Mouse (Mus musculus): ENCODE results near the gene Coro2b. TPM values are rescaled to one million over a fixed set of nuclear protein-coding genes. Genes with fewer than 3 reads are reported as not detected.
A peak's percentile ranks its signal among the peaks of the same experiment; 100 is the strongest.
"Not testable (repeated sequence)": the region's sequence is repeated elsewhere in the genome, so short reads cannot be mapped to it uniquely, and the experiment has no call there.

Gene Coro2b
- total RNA-seq, 2 experiments from 2014 or later = 238 TPM

DNA sequence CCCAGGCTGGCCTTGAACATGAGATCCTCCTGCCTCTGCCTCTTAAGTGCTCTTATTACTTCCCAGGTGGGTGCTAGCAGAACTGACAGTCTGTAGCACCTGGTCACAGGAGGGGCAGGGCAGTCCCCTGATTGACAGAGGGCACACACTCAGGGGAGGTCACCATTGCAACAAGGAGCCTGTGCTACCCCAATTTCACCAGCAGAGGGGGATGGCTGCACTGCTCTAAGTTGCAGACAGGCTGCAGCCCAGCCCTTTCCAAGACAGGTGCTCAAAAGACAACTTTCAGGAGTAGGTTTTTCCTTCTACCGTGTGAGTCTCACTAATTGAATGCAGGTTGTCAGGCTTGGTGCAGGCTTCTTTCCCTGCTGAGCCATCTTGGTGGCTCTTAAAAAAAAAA is 66.4 kb downstream of the Coro2b start:
- DNase-seq = peak; percentile 75 to 78

GRCm38 (mm10) chr9:62469696-62470095 is 67.1 kb downstream of the Coro2b start:
- no peak for DNase-seq

DNA sequence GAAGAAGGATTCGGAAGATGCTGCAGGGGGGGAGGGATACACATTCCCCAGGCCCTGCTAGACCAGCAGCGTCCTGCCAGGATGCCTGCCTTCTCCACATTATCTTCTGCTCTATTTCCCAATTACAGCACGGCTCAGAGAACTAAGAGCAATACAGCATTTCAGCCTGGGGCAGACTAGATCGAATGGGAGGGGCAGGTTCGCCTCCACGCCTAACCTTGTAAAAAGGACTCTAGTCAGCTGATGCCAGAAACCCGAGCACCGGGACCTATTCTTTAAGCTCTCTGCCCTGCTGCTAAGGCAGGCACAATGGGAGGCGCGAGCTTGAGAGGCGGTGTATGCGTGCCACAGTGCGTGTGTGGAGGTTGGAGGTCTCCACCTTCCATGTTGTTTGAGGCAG is 67.7 kb downstream of the Coro2b start:
- DNase-seq = no peak

- DNase-seq = no peak
Measured at GRCm38 (mm10) chr9:62467413-62467784, 69.4 kb downstream of the Coro2b start.

GRCm38 (mm10) chr9:62466742-62467412 is 70.0 kb downstream of the Coro2b start:
- no peak for DNase-seq

- DNase-seq = no peak
Measured at GRCm38 (mm10) chr9:62466053-62466452, 70.8 kb downstream of the Coro2b start.

- DNase-seq = no peak
Measured at GRCm38 (mm10) chr9:62464727-62465126, 72.1 kb downstream of the Coro2b start.

DNA sequence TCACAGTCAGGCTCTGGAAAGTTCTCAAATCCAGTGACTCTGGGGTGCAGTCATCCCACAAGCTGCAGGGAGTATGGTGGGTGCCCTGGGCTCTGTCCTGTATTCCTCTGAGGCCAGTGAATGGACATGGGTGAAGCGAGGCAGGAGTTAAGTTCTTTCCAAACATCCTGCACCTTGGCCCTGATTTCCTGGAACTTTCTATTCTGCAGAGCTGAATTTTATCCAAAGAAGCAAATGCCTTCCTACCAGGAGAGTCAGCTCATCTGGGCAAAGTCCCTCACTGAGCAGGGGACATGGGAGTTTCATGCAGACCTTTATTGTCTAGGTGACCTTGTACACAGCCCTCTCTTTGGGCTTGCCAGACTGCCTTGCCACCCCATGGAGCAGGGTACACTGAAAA is 75.1 kb downstream of the Coro2b start:
- no peak for DNase-seq

GRCm38 (mm10) chr9:62461095-62461494 is 75.7 kb downstream of the Coro2b start:
- no peak for DNase-seq

- no peak for DNase-seq
Measured at GRCm38 (mm10) chr9:62460086-62460485, 76.8 kb downstream of the Coro2b start.

DNA sequence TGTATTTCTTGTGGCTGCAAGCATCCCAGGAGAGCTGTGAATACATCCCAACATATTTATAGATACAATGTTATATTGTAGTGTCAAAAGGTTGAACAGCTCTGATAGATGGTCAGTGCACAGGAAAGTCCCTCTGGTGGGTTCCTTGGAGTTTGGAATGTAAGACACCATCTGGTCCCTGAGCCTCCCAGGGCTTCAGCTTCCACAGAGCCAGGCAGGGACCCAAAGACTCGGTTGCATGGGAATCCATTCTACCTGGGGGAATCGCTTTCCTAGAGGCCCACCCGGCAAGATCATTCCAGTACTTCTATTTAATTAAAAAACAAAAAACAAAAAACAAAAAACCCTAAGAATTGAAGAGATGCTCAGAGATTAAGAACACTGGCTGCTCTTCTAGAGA is 78.4 kb downstream of the Coro2b start:
- DNase-seq = no peak

DNA sequence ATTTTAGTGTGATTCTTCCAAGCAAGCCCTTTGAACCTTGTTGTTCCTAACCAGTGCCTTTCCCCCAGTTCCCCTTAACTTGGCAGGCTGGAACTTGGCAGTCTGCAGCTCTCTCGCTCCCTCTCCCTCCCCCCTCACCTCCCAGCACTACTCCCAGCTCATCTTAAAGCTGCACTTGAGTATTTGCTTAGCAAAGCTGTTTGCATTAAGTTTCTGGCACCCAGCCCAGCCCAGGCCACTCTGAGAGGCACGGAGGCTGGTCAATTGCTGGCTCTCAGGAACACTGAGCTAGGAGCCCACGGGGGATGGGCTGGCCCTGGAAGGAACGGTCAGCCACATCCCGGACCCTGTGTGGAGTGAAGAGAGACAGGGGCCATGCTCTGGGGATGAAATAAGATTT is 80.8 kb downstream of the Coro2b start:
- no peak for DNase-seq

DNA sequence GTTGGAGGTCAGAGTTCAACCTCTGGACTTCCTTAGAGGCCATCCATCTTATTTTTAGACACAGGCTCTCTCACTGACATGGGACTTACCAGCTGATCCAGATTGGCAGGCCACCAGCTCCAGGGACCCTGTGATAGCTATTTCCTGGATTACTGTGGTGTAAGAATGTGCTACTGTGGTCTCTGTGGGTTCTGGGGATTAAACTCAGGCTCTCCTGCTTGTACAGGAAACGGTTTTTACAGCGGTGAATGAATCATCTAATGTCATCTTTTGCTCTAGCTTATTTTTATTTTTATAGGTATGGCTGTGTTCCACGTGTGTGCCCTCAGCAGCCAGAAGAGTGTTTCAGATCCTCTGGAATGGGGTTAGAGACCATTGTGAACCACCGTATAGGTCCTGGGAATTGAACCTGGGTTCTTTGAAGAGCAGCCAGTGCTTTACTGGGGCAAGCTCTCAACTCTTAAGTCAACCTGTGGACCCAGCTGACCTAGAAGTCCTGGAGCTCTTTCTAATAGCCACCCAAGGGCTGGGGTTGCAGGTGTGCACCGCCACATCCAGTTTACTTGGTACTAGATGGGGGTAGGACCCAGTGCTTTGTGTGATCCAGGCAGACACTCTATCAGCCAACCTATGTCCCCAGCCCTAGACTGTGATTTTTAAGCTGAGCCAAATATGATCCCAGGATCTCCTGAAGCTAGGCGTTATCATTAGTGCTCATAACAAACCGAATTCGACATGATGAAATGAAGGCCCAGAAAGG is 81.5 kb downstream of the Coro2b start:
- DNase-seq = no peak

GRCm38 (mm10) chr9:62452373-62452993 is 84.4 kb downstream of the Coro2b start:
- no peak for DNase-seq

- DNase-seq = no peak
Measured at GRCm38 (mm10) chr9:62451585-62452372, 85.1 kb downstream of the Coro2b start.

DNA sequence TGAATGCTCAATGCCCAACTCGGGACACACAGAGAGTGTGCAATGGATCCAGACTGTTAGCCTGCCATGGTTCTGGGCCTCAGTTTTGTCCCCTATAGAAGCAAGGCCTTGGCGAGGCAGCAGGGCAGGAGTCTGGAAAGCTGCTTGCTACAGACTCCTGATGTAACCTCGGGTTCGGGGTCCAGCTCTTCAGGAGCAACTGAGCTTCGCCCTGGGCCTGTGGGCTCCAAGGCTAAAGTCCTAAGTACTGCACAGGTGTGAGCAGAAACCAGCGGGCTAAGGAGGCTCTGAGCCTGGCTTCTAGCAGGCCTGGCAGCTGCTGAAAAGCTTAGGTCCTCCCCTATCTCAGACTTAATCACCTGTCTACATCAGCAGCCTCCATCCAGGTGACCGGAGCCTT is 86.0 kb downstream of the Coro2b start:
- DNase-seq = no peak

- DNase-seq = no peak
Measured at GRCm38 (mm10) chr9:62450355-62450754, 86.5 kb downstream of the Coro2b start.

DNA sequence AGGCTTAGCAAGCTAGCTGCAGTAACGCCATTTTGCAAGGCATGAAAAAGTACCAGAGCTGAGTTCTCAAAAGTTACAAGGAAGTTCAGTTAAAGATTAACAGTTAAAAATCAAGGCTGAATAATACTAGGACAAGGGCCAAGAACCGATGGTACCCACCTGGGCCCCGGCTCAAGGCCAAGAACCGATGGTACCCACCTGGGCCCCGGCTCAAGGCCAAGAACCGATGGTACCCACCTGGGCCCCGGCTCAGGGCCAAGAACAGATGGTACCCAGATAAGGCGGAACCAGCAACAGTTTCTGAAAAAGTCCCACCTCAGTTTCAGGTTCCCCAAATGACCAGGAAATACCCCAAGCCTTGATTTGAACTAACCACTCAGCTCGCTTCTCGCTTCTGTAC is 89.5 kb downstream of the Coro2b start:
- DNase-seq = not testable (repeated sequence)

GRCm38 (mm10) chr9:62438755-62439101 is 98.1 kb downstream of the Coro2b start:
- peak in 1 of 2 experiments; percentile 63 for DNase-seq

GRCm38 (mm10) chr9:62438085-62438754 is 98.6 kb downstream of the Coro2b start:
- no peak for DNase-seq

DNA sequence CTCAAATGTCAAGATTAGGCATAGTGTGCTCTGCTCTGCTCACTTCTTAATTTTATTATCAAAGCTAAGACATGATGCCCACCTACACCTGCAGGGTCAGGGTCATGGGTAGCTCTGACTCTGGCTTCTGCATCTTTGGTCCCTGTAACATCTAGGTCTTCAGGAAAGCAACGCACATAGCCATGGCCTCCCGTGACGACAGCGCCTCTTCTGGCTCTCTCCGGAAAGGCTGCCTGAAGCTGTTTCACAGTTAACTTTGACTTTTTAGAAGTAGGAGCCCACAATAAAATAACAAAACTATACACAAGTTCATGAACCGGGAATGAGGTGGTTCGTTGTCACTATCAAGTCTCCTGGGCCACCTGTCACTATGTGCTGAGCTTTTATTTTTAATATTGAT is 99.4 kb downstream of the Coro2b start:
- no peak for DNase-seq

DNA sequence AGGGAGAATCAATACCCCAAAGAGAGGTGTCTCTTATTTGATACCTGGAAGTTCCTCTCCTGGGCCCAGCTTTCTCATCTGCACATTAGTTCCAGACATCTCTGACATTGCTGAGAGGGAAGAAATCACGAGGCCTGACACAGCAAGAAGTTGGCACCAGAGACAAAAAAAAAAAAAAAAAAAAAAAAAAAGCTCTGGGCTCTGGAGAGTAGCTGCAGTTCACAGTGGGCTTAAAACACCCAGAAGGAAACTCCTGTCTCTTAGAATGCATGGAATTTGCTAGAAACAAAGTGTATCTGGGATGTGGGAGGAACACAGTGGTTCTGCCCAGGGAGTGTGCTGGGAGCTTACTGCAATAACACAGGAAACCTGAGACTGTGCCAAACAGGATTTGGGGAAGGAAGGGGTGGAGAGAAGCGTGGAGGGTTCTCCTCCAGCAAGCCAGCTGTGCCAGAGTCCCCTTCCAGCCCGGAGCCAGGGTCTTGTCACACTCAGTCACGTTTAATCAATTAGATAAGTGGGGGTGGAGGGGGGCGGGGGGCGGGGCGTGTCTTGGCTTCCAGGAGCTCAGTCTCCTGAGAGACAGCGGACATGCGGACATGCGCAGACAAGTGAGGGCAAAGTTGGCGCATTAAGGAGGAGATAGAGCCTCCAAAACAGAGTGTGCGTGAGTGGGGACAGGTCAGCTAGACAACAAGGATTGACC is 101.1 kb downstream of the Coro2b start:
- DNase-seq = no peak

Measured in layer of hippocampus, postnatal 36 days (tissue).